Comparison of ENCODE assay signal across 8 mouse cellular contexts in genomic region chr12:111809762-111810161, GRCm38 (mm10). TPM values are rescaled to one million over a fixed set of nuclear protein-coding genes. Genes with fewer than 3 reads are reported as not detected.
DNase-seq lines count a peak whose midpoint lies in the region; ATAC-seq and TF ChIP-seq lines count a peak whose summit lies in the region.

No protein-coding gene starts in this region.

- peak overlapping the region; percentile 23 for H3ac ChIP-seq in C2C12 (ENCODE audit: control insufficient read depth, insufficient read length, low read depth)

- WGBS in forebrain, embryonic 10.5 days: 3% methylated on average over 9 of the region's 9 CpGs
- WGBS in heart, embryonic 14.5 days: 6% methylated on average over 9 of the region's 9 CpGs
- WGBS in liver, embryonic 14.5 days (ENCODE audit: insufficient replicate concordance): 8% methylated on average over 9 of the region's 9 CpGs

- no peak overlapping the region for H3K4me2 ChIP-seq in heart, embryonic 14.5 days (ENCODE audit: low read length)
- H3K4me2 ChIP-seq in liver, embryonic 14.5 days (ENCODE audit: low read depth): no peak overlapping the region

- peak; percentile 57 for DNase-seq in c-Kit-negative CD71-positive TER-119-positive erythroid progenitor cells, embryonic 14.5 days (ENCODE audit: low read depth, low spot score)
- peak; percentile 75 for DNase-seq in forebrain, embryonic 10.5 days (ENCODE audit: extremely low spot score, low spot score)
- DNase-seq in kidney, postnatal 10 days: peak; percentile 91
- peak in 1 of 3 experiments; percentile 55 for DNase-seq in liver, embryonic 14.5 days (ENCODE audit: low read depth in 3 of 3, low spot score in 3 of 3)
- peak; percentile 78 for DNase-seq in neural tube, embryonic 10.5 days (ENCODE audit: extremely low spot score, low spot score)
- peak; percentile 54 for DNase-seq in telencephalon, adult 2 months (ENCODE audit: low read depth, low spot score)

- peaks cover 11% of the 10 kb centered on the region for H3K36me3 ChIP-seq in C2C12 (ENCODE audit: control insufficient read depth, insufficient read depth)
- H3K36me3 ChIP-seq in forebrain, embryonic 10.5 days (replicated peaks): peaks cover 73% of the 10 kb centered on the region
- H3K36me3 ChIP-seq in heart, embryonic 14.5 days (ENCODE audit: control insufficient read depth, insufficient read depth, low read length): peaks cover 47% of the 10 kb centered on the region
- peaks cover 16% of the 10 kb centered on the region for H3K36me3 ChIP-seq in liver, embryonic 14.5 days (replicated peaks; ENCODE audit: control insufficient read depth, insufficient read depth, low read depth)

- no peak for TF ChIP-seq EP300 in liver, embryonic 14.5 days (IDR thresholded peaks at IDR 0.05; ENCODE audit: low read depth)

- H3K79me3 ChIP-seq in C2C12 (ENCODE audit: low read depth): no peaks in the 10 kb centered on the region

- H3K4me1 ChIP-seq in forebrain, embryonic 10.5 days: peaks cover 36% of the 10 kb centered on the region
- peaks cover 6 to 19% of the 10 kb centered on the region in 2 experiments; a peak in 3 of 4 replicates for H3K4me1 ChIP-seq in heart, embryonic 14.5 days (ENCODE audit: control insufficient read depth in 2 of 2, insufficient read depth in 2 of 2, low read length in 2 of 2)
- peaks cover 12 to 15% of the 10 kb centered on the region in 2 experiments for H3K4me1 ChIP-seq in liver, embryonic 14.5 days (replicated peaks; ENCODE audit: control insufficient read depth in 2 of 2, insufficient read depth in 2 of 2, low read length in 1 of 2)

- TF ChIP-seq CTCF in C2C12 (IDR thresholded peaks at IDR 0.05; ENCODE audit: control insufficient read depth, insufficient read depth, insufficient read length): peak; percentile 2
- TF ChIP-seq CTCF in liver, embryonic 14.5 days (IDR thresholded peaks at IDR 0.05; ENCODE audit: low read depth): peak; percentile 41

- H3K9me3 ChIP-seq in forebrain, embryonic 10.5 days: no peaks in the 10 kb centered on the region
- H3K9me3 ChIP-seq in heart, embryonic 14.5 days (ENCODE audit: control insufficient read depth, low read length): no peaks in the 10 kb centered on the region
- no peaks in the 10 kb centered on the region for H3K9me3 ChIP-seq in liver, embryonic 14.5 days (ENCODE audit: control insufficient read depth, low read length)

- no peak overlapping the region for H3K4me3 ChIP-seq in C2C12 (ENCODE audit: insufficient read depth, poor library complexity, severe bottlenecking)
- H3K4me3 ChIP-seq in forebrain, embryonic 10.5 days: peak overlapping the region; percentile 21; the same call in 1 of the 2 replicates
- H3K4me3 ChIP-seq in heart, embryonic 14.5 days (ENCODE audit: control insufficient read depth in 1 of 2, insufficient read depth in 1 of 2, low read depth in 1 of 2, low read length in 2 of 2): no peak overlapping the region
- H3K4me3 ChIP-seq in liver, embryonic 14.5 days (ENCODE audit: insufficient read depth in 1 of 2, low read depth in 2 of 2, low read length in 2 of 2): no peak overlapping the region

- H3K27me3 ChIP-seq in C2C12 (ENCODE audit: control insufficient read depth, insufficient read depth, insufficient read length): no peaks in the 10 kb centered on the region
- no peaks in the 10 kb centered on the region for H3K27me3 ChIP-seq in forebrain, embryonic 10.5 days (ENCODE audit: poor library complexity, severe bottlenecking)
- no peaks in the 10 kb centered on the region for H3K27me3 ChIP-seq in heart, embryonic 14.5 days (ENCODE audit: control insufficient read depth, insufficient read depth, low read length)
- H3K27me3 ChIP-seq in liver, embryonic 14.5 days (ENCODE audit: control insufficient read depth, insufficient read depth, low read length): no peaks in the 10 kb centered on the region

- ATAC-seq in heart, embryonic 14.5 days (ENCODE audit: insufficient number of reproducible peaks, insufficient read depth, low FRiP score, low read depth): 0 out of 2 replicates have a peak, but pooled peaks have one; percentile 13
- no peak for ATAC-seq in liver, embryonic 14.5 days (ENCODE audit: insufficient read depth)

- peak overlapping the region; percentile 40 for H3K27ac ChIP-seq in forebrain, embryonic 10.5 days
- no peak overlapping the region; a peak in 1 of 4 replicates for H3K27ac ChIP-seq in heart, embryonic 14.5 days (replicated peaks in 1 of 2; ENCODE audit: control insufficient read depth in 1 of 2, insufficient read depth in 1 of 2, low read depth in 2 of 2, low read length in 2 of 2)
- H3K27ac ChIP-seq in liver, embryonic 14.5 days: no peak overlapping the region

- peaks cover 6% of the 10 kb centered on the region for H3K79me2 ChIP-seq in C2C12 (ENCODE audit: control insufficient read depth, insufficient read depth)

- no peak overlapping the region for H3K9ac ChIP-seq in heart, embryonic 14.5 days (ENCODE audit: low read length)
- no peak overlapping the region for H3K9ac ChIP-seq in liver, embryonic 14.5 days (replicated peaks)

TF ChIP-seq in C2C12, 6 proteins besides CTCF, POLR2A, EP300 and RAD21:
- TF ChIP-seq USF1 (IDR thresholded peaks at IDR 0.05; ENCODE audit: low read depth) (no peak), MYOD1 (IDR thresholded peaks at IDR 0.05; ENCODE audit: control insufficient read depth, insufficient read length, low read depth) (no peak), FOSL1 (IDR thresholded peaks at IDR 0.05; ENCODE audit: insufficient read depth, low read length, poor library complexity, severe bottlenecking) (no peak), MAX (IDR thresholded peaks at IDR 0.05) (no peak), MYOG (IDR thresholded peaks at IDR 0.05; ENCODE audit: control insufficient read depth, extremely low read depth, insufficient read length) (no peak), CEBPB (IDR thresholded peaks at IDR 0.05; ENCODE audit: low read depth) (no peak)

RNA-seq across cellular contexts. Expression of gene Xrcc3, which starts 3.9 kb away (rescaled TPM):
- polyA plus RNA-seq in C2C12 (2012; fragmentation: generic; extraction: Trizol): 4.8 TPM
- 16.7 and 21.5 TPM in 2 replicates for polyA plus RNA-seq in forebrain, embryonic 10.5 days (2016; fragmentation: Nextera tagmentation; extraction: Ambion mirVana)
- 5.7 and 7.0 TPM in 2 replicates for polyA plus RNA-seq in heart, embryonic 14.5 days (2014; fragmentation: Nextera tagmentation; extraction: Ambion mirVana)
- 11.7 and 15.5 TPM in 2 replicates for polyA plus RNA-seq in liver, embryonic 14.5 days (2012; rRNA removed)
- 6.6 and 7.5 TPM in 2 replicates for polyA plus RNA-seq in liver, embryonic 14.5 days (2014; fragmentation: Nextera tagmentation; extraction: Ambion mirVana)

RNA-seq across cellular contexts. Expression of gene Zfyve21, which starts 4.2 kb away (rescaled TPM):
- 40.0 TPM for polyA plus RNA-seq in C2C12 (2012; fragmentation: generic; extraction: Trizol)
- polyA plus RNA-seq in forebrain, embryonic 10.5 days (2016; fragmentation: Nextera tagmentation; extraction: Ambion mirVana): 68.2 and 69.3 TPM in 2 replicates
- 88.3 and 89.3 TPM in 2 replicates for polyA plus RNA-seq in heart, embryonic 14.5 days (2014; fragmentation: Nextera tagmentation; extraction: Ambion mirVana)
- 35.3 and 38.4 TPM in 2 replicates for polyA plus RNA-seq in liver, embryonic 14.5 days (2012; rRNA removed)
- 52.0 and 54.5 TPM in 2 replicates for polyA plus RNA-seq in liver, embryonic 14.5 days (2014; fragmentation: Nextera tagmentation; extraction: Ambion mirVana)

RNA-seq across cellular contexts. Expression of gene Klc1, which starts 51.1 kb away (rescaled TPM):
- polyA plus RNA-seq in C2C12 (2012; fragmentation: generic; extraction: Trizol): 116 TPM
- 137 and 141 TPM in 2 replicates for polyA plus RNA-seq in forebrain, embryonic 10.5 days (2016; fragmentation: Nextera tagmentation; extraction: Ambion mirVana)
- polyA plus RNA-seq in heart, embryonic 14.5 days (2014; fragmentation: Nextera tagmentation; extraction: Ambion mirVana): 98.9 and 118 TPM in 2 replicates
- polyA plus RNA-seq in liver, embryonic 14.5 days (2012; rRNA removed): 11.3 and 16.3 TPM in 2 replicates
- polyA plus RNA-seq in liver, embryonic 14.5 days (2014; fragmentation: Nextera tagmentation; extraction: Ambion mirVana): 14.3 and 17.2 TPM in 2 replicates
